Mouse (Mus musculus) cerebellum, adult 8-10 months (tissue): ENCODE data around the gene Pnn.
"Not testable (repeated sequence)": the region's sequence is repeated elsewhere in the genome, so short reads cannot be mapped to it uniquely, and the experiment has no call there.

Experiments used
- DNase-seq: peaks from one replicate; pipeline ENCODE4 v3.0.0; 2022

Gene Pnn

DNA sequence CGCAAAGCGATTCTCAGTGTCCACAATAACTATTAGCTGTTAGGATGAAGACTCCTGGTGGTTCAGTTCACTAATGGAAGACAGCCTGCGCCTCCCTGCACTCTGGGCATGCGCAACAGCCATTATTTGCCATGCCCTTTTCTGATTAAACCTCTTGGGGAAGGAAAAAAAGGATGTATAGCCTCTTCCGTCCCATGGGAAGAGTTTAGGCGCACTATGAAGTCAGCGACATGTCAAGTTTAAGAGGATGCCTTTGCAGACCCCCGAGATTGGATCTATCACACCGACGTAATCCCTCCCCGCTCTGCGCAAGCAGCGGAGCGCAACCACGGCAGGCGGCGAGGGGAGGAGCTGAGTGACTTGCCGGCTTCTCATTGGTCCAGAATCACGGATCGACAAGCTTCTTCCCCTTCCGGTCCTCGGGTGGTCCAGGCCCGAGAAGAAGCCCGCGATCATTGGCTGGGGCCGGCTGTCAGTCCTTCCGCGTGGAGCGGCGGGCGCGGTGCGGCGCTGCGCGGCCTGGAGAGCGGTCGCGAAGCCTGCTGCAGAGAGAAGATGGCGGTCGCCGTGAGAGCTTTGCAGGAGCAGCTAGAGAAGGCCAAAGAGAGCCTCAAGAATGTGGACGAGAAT is at the start of gene Pnn:
Pnn (plus strand) TSS at position 437 of the 630 bp plus-strand sequence.
- DNase-seq: peak; percentile 97

DNA sequence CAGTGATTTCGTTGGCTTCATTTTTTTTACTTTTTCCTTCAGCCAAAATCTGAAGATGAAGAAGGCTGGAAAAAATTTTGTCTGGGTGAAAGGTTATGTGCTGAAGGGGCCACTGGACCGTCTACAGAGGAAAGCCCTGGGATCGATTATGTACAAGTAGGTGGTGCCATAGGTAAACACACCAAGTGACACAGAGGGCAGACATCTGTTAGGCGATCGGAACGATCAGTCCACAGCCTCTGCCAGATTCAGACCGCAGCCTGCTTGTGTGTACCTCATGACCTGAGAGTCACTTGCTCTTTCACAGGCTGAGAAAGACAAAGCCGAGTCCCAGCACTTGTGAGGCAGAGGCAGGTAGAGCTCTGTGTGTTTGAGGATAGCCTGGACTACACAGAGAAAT is 48.7 kb upstream of the Pnn start:
- no peak for DNase-seq

DNA sequence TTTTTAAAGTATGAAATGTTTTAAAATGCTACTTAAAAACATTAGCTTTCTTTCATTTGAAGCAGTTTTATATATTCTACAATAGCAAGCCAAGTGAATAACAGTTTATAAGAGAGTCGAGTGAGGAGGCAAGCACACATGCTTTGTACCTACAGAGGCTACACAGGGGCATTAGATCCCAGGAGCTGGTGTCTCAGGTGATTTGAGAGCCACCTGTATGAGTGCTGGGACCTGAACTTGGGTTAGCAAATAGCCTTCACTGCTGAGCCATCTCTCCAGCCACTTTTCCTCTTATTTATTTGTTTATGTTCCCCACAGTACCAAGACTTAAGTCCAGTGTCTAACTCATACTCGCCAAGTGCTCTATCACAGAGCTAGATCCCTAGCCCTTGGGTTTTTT is 46.8 kb upstream of the Pnn start:
- DNase-seq: no peak

DNA sequence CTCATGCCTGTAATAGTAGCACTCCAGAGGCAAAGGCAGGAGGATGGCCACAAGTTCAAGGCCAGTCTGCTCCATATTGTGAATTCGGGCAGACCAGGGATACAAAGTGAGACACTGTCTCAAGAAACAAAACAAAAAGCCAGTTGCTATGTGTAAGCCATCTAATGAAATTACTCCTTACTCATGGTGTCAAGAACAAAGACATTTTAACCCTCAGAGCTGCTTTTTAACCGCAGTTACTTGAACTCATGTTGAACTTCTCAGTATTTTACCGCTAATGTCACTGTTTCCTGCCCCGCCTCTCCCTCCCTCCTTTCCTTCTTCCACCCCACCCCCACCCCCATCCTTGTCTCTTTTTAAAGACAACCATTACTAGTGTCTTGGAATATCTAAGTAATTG is 45.4 kb upstream of the Pnn start:
- DNase-seq: no peak

DNA sequence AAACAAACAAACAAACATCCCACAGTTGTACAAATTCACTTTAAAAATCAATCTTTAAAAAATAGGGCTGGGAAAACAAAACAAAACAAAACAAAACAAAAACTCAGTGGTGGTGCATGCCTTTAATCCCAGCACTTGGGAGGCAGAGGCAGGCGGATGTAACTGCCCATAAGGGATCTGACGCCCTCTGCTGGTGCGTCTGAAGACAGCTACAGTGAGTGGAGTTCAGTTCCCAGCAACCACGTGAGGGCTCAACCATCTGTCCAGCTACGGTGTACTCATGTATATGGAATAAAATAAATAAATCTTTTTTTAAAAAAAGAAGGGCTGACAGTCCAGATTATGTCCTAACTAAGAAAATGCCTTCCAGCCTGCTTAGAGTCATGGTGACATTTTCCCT is 34.6 kb upstream of the Pnn start:
- DNase-seq: no peak

DNA sequence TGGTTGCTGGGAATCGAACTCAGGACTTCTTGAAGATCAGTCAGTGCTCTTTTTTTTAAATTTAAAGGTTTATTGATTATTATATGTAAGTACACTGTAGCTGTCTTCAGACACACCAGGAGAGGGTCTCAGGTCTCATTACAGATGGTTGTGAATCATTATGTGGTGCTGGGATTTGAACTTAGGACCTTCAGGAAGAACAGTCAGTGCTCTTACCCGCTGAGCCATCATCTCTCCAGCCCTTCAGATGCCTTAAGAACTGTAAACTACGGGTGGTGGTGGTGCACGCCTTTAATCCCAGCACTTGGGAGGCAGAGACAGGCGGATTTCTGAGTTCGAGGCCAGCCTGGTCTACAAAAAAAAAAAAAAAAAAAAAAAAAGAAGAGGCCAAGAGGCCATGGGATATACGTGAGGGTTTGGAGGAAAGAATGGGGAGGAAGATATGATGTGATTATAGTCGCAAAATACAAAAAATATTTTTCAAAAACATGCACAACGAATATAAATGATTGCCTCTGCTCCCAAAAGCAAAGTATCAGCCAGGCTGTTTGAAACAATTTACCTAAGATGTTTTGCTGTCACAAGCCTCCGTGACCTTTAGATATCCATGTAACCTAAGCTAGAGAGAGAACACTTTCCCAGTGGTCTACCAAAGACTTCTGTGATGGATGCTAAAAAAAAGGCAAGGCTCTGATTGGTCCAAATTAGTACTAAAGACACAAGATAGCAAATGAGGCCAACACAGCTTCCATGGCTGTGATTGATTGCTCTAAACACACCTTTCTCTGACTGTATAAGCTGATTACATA is 27.3 kb upstream of the Pnn start:
- no peak for DNase-seq

DNA sequence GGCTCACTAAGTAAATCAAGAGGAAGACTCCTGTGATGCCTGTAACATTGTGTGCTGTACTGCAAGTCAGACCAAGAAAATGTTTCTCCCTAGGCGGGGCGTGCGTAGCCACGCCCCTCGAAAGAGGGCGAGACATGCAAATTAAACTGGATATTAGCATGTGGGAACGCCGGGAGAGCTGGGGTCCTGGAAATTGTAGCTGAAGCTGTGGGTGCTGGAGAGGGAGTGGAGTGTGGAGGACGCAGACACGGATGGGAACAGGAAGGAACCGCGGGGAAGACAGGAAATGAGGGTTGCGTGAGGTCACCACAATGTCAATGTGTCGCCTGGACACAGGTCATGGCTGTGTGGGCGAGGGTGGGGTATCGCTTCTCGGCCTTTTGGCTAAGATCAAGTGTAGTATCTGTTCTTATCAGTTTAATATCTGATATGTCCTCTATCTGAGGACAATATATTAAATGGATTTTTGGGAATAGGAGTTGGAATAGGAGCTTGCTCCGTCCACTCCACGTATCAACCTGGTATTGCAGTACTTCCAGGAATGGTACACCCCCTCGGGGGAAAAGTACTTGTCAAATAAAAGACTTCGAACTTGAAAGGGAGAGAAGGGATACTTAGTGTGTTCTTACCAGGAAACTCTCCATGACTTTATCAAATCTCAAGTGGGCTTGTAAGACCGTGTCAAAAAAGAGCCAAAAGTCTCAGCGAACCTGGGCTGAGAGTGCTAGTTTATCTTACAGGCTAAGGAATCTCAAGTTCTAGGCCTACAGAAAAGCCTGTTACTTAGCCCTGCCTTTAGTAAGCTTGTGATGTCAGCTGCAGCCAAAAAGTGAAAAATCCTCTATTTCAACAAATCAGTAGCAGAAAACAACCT is 26.5 kb upstream of the Pnn start:
- DNase-seq: no peak

DNA sequence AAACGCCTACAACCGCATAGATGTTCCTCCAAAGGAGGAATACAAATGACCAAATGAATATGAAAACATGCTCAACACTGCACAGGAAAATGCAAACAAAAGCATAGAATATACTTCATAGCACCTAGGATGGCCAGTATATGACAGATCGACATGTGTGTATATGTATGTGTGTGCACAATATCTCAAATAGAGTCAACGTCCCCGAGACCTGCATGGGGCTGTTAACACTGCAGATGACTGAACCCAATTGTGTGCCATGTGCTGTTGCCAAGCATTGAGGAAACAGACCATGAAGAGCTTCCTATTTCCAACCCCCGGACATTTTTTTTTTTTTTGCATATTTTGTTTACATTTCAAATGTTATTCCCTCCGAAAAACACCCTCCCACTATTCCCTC is 25.8 kb upstream of the Pnn start:
- no peak for DNase-seq

DNA sequence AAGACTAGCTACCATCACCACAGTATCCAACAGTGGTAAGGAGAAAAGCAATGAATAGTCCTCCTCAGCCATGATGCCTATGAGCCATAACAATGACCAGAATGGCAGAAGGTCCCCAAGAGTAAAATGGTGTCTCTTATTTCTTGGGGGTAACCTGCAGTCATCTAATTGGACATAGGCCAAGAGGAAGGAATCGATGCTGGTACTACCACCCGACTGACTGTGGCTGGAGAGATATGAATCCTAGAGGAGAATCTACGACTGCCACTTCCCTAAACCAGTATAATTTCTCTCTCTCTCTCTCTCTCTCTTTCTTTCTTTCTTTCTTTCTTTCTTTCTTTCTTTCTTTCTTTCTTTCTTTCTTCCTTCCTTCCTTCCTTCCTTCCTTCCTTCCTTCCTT is 14.2 kb upstream of the Pnn start:
- no peak for DNase-seq

DNA sequence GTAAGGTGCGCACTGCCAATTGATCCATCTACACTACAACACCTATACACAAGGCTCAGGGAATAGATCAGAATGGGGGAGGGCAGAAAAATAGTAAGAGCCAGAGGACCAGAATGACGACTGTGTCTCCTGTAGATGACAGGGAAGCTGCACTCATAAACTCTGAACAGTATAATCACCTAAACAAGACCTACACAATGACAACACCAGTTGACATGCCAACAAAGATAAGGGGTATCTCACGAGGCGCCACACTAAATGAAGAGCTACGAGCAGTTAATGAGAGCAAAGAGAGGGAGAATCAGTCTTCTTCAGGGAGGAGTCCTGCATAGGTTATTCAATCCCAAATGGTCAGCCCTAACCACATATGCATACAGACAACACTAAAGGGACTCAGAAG is 13.5 kb upstream of the Pnn start:
- DNase-seq: no peak

DNA sequence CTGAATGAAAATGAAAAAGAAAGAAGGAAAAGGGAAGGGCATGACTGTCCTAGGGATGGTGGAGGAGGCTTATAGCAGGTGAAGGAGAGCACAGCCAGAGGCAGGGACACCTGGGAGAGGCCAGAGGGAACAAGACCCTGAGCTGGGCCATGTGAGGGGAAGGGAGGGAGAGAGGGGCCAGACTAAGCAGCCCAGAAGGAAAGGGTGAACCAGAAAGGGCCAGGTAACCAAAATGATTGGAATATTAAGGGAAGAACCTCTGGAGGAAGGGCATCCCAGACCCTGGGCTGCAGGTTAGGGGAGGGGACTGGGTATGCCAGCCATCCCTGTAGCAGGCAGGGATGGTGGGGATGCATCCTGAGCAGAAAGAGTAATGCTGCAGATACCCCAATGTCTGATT is 12.7 kb upstream of the Pnn start:
- no peak for DNase-seq

DNA sequence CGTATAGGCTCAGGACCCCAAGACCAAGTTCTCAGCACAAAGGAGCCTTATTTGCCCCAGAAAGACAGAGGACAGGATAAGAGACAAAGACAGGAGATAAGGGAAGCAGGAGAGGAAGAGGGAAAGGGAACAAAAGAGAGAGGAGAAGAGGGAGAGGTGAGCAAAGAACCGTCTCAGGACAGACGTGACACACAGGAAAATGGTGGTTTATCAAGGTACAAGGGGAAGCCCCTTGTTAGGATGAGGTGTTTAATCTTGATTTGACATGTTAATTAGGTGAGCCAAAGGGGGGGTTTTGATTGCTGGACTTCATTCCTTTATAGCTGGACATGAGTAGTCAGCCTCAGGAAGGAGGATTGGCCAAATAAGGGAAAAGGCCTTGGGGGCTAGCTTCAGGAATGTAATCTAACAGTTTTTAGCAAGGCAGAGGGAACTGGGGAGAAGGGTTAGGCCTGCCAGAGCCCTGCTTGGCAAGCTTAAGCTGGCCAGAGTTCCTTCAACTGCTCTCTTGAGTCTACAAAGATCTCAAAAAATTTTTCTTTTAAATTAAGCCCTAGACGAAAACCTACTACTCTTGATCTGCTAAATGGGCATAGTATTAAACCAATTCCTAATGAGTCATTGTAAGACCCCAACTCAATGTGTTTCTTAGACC is 11.4 kb upstream of the Pnn start:
- DNase-seq: no peak

DNA sequence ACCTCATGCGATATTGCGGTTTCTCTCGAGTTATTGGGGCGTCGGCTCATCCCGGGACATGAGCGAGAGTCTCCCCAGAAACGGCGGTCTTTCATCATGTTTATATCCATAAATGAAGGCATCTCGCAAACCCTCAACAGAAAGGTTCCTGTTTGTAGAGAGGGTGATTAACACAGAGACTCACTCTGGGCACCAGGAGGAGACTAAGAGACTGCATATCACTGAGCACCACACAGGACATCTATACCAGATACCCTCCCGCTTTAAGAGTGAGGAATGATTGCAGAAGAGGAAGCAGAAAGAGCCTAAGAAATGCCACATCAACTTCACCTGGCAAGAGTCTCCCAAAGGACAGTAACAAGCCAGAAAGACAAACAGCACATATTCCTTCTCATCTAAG is 10.5 kb upstream of the Pnn start:
- no peak for DNase-seq

DNA sequence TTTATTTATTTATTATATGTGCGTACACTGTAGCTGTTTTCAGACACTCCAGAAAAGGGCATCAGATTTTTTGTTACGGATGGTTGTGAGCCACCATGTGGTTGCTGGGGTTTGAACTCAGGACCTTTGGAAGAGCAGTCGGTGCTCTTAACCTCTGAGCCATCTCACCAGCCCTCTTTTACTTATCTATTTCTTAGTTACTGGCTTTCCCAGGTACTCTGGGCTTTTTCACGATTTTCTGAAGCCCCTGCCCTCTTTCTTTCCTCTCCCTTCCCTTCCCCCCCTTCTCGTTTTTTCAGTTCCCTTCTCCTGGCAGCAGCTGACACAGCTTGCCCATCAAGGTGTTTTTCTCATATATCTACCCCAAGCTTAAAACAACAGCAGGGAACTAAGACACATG is 8.4 kb upstream of the Pnn start:
- not testable (repeated sequence) for DNase-seq

DNA sequence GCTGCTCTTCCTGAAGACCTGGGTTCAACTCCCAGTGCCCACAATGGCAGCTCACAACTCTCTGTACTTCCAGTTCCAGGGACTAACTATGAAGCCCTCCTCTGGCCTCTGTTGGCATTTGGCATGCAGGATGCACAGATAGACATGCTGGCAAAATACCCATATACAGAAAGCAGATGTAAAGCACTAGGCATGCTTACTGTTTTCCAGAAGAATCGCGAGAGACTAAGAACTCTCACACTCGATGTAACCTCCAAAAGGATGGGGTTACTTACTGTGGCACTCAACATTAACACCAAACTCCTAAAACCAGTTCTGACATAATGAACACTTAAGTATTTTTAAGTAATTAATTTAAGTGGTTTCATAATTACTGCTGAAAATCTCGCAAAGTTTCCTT is 6.4 kb upstream of the Pnn start:
- no peak for DNase-seq

DNA sequence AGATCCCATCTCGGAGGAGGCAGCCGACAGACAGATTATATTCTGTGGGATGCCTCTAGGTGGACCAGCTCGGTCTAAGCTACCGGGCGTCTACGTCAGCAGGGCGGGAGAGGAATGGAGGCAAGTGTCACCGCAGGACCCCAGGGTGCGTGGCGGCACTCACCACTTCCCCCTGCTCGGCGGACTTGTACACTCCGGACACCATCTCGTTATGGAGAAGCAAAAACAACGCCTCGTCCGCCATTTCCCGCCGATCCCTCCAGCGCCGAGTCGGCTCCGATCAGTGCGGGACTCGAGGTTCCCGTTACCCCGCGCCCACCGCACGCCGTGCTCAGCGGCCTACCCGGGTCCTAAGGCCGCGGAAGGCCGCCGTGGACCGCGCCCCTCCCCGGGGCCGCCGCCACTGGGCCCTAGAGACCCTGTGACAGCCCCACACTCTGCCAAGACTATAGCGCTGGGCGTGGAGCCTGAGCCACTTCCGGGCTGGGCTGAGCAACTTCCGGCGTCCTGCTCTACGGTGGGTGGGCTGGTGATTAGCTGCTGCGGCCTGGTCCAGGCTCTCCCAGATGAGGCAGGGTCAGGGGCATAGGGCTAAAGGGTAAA is 5.6 kb upstream of the Pnn start, which contains the start of gene Trappc6b:
Trappc6b (minus strand) TSS at position 480 of the 603 bp plus-strand sequence.
- DNase-seq: peak; percentile 71

DNA sequence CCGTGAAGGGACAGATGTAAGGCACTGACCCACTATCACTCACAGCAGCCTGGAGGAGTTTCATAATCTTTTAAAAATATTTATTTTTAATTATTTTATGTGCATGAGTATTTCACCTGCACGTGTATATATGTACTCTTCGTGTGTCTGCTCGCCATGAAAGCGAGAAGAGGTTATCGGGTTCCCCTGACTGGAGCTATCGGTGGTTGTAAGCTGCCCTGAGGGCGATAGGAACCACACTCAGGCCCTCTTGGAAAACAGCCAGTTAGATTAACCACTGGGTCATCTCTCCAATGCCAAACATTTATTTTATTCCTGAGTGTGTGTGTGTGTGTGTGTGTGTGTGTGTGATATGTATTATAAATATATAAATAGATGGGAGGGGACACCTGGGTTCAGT is 1.8 kb upstream of the Pnn start:
- no peak for DNase-seq

DNA sequence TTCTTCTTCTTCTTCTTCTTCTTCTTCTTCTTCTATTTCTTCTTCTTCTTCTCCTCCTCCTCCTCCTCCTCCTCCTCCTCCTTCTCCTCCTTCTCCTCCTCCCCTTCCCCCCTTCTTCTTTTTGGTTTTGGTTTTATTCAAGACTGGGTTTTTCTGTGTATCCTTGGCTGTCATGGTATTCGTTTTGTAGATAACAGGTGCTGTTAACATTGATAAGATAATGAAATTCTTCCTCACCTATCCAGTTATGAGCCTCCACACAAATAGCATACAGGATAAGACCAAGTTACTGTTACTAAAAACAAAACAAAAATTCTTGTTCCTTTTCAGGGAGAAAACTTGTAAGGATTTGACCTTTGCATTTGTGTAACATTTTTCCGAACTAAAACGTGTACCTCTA is 908 bp upstream of the Pnn start:
- no peak for DNase-seq

DNA sequence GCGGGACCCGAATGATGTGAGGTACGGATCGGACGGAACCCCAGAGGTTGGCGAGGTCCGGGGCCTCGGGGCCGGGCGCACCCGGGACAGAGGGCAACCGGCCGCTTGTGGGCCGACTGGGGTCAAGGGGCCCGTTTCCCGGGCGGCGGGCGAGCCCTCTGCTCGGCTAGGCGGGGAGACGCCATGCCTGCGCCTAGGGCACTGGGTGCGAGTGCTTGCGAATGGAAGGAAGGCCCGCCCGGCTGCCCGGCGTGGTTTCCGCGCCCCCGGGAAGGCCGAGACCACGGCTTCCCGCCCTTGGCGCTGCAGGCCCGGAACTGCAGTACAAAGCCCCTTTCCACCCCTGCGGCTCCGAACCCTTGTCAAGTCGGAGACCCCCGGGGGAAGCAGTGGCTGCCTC is 411 bp downstream of the Pnn start:
- DNase-seq: no peak

DNA sequence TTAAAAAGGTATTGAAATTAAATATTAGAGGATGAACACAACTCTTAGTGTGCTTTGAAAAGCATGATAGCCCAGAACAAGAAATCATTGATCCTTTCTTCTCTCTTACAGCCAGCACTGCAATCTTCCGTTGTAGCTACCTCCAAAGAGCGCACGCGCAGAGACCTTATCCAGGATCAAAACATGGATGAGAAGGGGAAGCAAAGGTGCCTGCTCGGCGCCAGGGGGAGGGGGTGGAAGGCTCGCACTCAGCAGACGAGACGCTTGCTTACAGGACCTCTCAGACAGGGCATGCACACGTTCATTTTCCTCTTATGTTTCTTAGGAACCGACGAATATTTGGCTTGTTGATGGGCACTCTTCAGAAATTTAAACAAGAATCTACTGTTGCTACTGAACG is 2.1 kb downstream of the Pnn start:
- no peak for DNase-seq

DNA sequence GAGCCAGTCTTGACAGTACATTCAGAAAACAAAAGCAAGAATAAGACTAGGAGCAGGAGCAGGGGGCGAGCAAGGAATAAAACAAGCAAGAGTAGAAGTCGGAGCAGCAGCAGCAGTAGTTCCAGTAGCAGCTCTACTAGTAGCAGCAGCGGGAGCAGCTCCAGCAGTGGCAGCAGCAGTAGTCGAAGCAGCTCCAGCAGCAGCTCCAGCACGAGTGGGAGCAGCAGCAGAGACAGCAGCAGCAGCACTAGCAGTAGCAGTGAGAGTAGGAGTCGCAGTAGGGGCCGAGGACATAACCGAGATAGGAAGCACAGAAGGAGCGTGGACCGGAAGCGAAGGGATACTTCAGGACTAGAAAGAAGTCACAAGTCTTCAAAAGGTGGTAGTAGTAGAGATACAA is 5.6 kb downstream of the Pnn start:
- no peak for DNase-seq

DNA sequence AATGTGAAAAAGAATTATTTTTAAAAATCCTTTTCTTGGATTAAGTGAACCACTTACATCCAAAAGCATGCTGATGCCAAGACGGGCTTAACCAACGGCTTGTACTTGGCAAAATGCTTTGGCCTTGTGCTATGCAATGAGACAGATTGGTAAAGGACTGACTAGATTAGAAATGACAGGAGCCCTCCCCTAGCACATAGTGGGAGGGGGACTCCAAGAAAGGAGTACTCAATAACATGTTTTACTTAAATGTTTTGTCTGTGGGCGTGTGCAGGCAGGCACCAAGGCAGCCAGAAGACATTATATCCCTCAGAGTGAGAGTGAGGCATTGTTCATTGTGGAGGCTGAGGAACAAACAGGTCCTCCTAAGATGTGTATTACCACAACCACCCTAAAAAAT is 7.4 kb downstream of the Pnn start:
- DNase-seq: no peak

DNA sequence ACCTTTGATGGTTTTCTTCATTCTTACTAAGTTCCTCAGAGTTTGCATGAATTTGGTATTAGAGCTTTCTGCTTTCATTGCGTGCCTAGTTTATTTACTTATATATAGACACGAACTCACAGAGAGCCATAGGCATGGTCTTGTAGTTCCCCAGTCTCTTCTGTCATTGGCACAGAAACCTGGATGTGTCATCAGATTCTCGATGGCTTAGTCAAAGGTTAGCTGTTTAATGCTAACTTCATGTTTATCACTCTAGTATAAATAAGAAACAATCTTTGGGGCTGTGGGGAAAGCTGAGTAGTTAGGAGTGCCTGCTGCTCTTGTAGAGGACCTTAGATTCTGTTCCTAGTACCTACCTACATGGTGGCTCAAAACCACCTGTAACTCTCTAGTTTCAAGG is 10.3 kb downstream of the Pnn start:
- no peak for DNase-seq
